Mouse (Mus musculus) kidney, postnatal 0 days (tissue): ENCODE measurements around the gene Spink2. TPM values are rescaled to one million over a fixed set of nuclear protein-coding genes. Genes with fewer than 3 reads are reported as not detected.

Source experiments
- ATAC-seq: fragments of 200-750 bp; cut with Nextera tagmentation; replicated peaks from 2 replicates; pipeline ENCODE4 v1.8.0; 2017; ENCODE audit warnings: low read depth, moderate number of reproducible peaks, moderate TSS enrichment, moderate library complexity; ENCODE audit not compliant: low FRiP score
- DNase-seq: peaks from one replicate; pipeline ENCODE4 v3.0.0-alpha.2; 2016; ENCODE audit warnings: low spot score
- H3K27ac ChIP-seq: fragments of 300-500 bp; sonication (generic); 2 replicates; pipeline ENCODE4 v1.5.1; 2014; ENCODE audit warnings: mild to moderate bottlenecking
- H3K27me3 ChIP-seq: fragments of 300-500 bp; sonication (generic); 2 replicates; pipeline ENCODE4 v1.6.1; 2014; ENCODE audit warnings: low read length, mixed read lengths; ENCODE audit not compliant: insufficient read depth
- H3K36me3 ChIP-seq: fragments of 300-500 bp; sonication (generic); 2 replicates; pipeline ENCODE4 v1.6.1; 2014; ENCODE audit warnings: low read length, mixed read lengths; ENCODE audit not compliant: insufficient read depth
- H3K4me1 ChIP-seq: fragments of 300-500 bp; sonication (generic); replicated peaks from 2 replicates; pipeline ENCODE4 v1.6.1; 2014; ENCODE audit warnings: antibody characterized with exemption, low read length, mixed read lengths; ENCODE audit not compliant: insufficient read depth
- H3K4me2 ChIP-seq: fragments of 300-500 bp; sonication (generic); 2 replicates; pipeline ENCODE4 v1.6.1; 2014; ENCODE audit warnings: mild to moderate bottlenecking, low read length, moderate library complexity, mixed read lengths
- H3K4me3 ChIP-seq: fragments of 300-500 bp; sonication (generic); replicated peaks from 2 replicates; pipeline ENCODE4 v1.5.1; 2014; ENCODE audit warnings: low read depth, low read length
- H3K9ac ChIP-seq: fragments of 300-500 bp; sonication (generic); 2 replicates; pipeline ENCODE4 v1.6.1; 2014; ENCODE audit warnings: low read depth, low read length
- H3K9me3 ChIP-seq: fragments of 300-500 bp; sonication (generic); replicated peaks from 2 replicates; pipeline ENCODE4 v1.6.1; 2016; ENCODE audit warnings: low read length, inconsistent platforms, mixed read lengths
- CTCF ChIP-seq: IDR thresholded peaks from 2 replicates; pipeline ENCODE4 v1.5.1; 2016; ENCODE audit warnings: antibody characterized with exemption, low read depth, mild to moderate bottlenecking, moderate library complexity
- WGBS: fragments of 180-500 bp; shearing (Covaris S2); extraction: QIAGEN DNeasy Blood & Tissue Kit; methylation state at CpG from one replicate; pipeline ENCODE4 v1.1.7; 2014; 5-methylcytosine and 5-hydroxymethylcytosine counted together
- polyA plus RNA-seq: library from polyadenylated mRNA; unstranded; fragments of >200 nt; fragmentation: Nextera tagmentation; extraction: Ambion mirVana; gene quantifications from 2 replicates; pipeline ENCODE4 v1.2.1, GENCODE M21; 2015

Gene Spink2
- polyA plus RNA-seq: 0.77 and 1.0 TPM in 2 replicates

- TF ChIP-seq CTCF: 0 out of 2 replicates have a peak, but pooled peaks have one; percentile 7
- peak; percentile 54 for DNase-seq
- Histone ChIP-seq H3K9me3 (no peaks in the 10 kb centered on the region), H3K4me3 (0 out of 2 replicates have a peak within 1 kb of the TSS, but pooled peaks have one; percentile 14), H3K27me3 (no peaks in the 10 kb centered on the region), H3K36me3 (no peaks in the 10 kb centered on the region), H3K4me1 (no peaks in the 10 kb centered on the region), H3K4me2 (peak within 1 kb of the TSS; percentile 52), H3K27ac (no peak within 1 kb of the TSS), H3K9ac (no peak within 1 kb of the TSS)
- WGBS: 5% methylated on average over 17 of the region's 18 CpGs
- peak; percentile 59 for ATAC-seq
Measured at GRCm38 (mm10) chr5:77211236-77211635, at the start of gene Spink2. Gene Spink2 (minus strand): TSS chr5:77211471.

GRCm38 (mm10) chr5:77260141-77260540 lies 48.9 kb upstream of the Spink2 start:
- WGBS: 35% methylated on average over 6 of the region's 6 CpGs
- H3K27ac ChIP-seq: no peak overlapping the region
- H3K27me3 ChIP-seq: no peaks in the 10 kb centered on the region
- ATAC-seq (no peak; the same call in 1 of the 2 replicates), DNase-seq (no peak)
- no peak overlapping the region for H3K9ac ChIP-seq
- no peaks in the 10 kb centered on the region for H3K9me3 ChIP-seq
- H3K36me3 ChIP-seq: no peaks in the 10 kb centered on the region
- H3K4me2 ChIP-seq: no peak overlapping the region
- no peaks in the 10 kb centered on the region for H3K4me1 ChIP-seq
- TF ChIP-seq CTCF: no peak
- no peak overlapping the region for H3K4me3 ChIP-seq

GRCm38 (mm10) chr5:77259315-77259714 lies 48.0 kb upstream of the Spink2 start:
- ATAC-seq (no peak), DNase-seq (no peak)
- Histone ChIP-seq H3K4me2 (no peak overlapping the region), H3K9ac (no peak overlapping the region), H3K27ac (no peak overlapping the region), H3K9me3 (no peaks in the 10 kb centered on the region), H3K27me3 (no peaks in the 10 kb centered on the region), H3K36me3 (no peaks in the 10 kb centered on the region), H3K4me1 (no peaks in the 10 kb centered on the region), H3K4me3 (no peak overlapping the region)
- TF ChIP-seq CTCF: no peak

GRCm38 (mm10) chr5:77257603-77258002 lies 46.3 kb upstream of the Spink2 start:
- H3K27ac ChIP-seq: no peak overlapping the region

GRCm38 (mm10) chr5:77254402-77254801 lies 43.1 kb upstream of the Spink2 start:
- H3K4me3 ChIP-seq: no peak overlapping the region
- H3K27ac ChIP-seq: no peak overlapping the region
- H3K4me1 ChIP-seq: no peaks in the 10 kb centered on the region
- H3K4me2 ChIP-seq: no peak overlapping the region
- H3K9me3 ChIP-seq: no peaks in the 10 kb centered on the region
- DNase-seq (no peak), ATAC-seq (no peak)
- no peak overlapping the region for H3K9ac ChIP-seq
- TF ChIP-seq CTCF: no peak
- WGBS: 76% methylated on average over 3 of the region's 3 CpGs
- no peaks in the 10 kb centered on the region for H3K27me3 ChIP-seq
- H3K36me3 ChIP-seq: no peaks in the 10 kb centered on the region

More at GRCm38 (mm10) chr5:77257603-77258002, 46.3 kb upstream of the Spink2 start:
- DNase-seq: no peak
- Histone ChIP-seq H3K4me3 (no peak overlapping the region), H3K9ac (no peak overlapping the region), H3K4me2 (no peak overlapping the region), H3K9me3 (no peaks in the 10 kb centered on the region), H3K27me3 (no peaks in the 10 kb centered on the region), H3K4me1 (no peaks in the 10 kb centered on the region), H3K36me3 (no peaks in the 10 kb centered on the region)
- TF ChIP-seq CTCF: no peak
- WGBS: 81% methylated on average over 3 of the region's 3 CpGs
- no peak for ATAC-seq

GRCm38 (mm10) chr5:77253154-77253553 lies 41.9 kb upstream of the Spink2 start:
- Histone ChIP-seq H3K27ac (no peak overlapping the region), H3K4me3 (no peak overlapping the region), H3K27me3 (no peaks in the 10 kb centered on the region), H3K4me1 (no peaks in the 10 kb centered on the region), H3K4me2 (no peak overlapping the region), H3K36me3 (no peaks in the 10 kb centered on the region), H3K9ac (no peak overlapping the region), H3K9me3 (no peaks in the 10 kb centered on the region)
- 78% methylated on average over 1 of the region's 1 CpGs for WGBS
- TF ChIP-seq CTCF: no peak
- DNase-seq: no peak
- ATAC-seq: no peak
